Mouse (Mus musculus): ENCODE measurements around the gene Selenoh. TPM values are rescaled to one million over a fixed set of nuclear protein-coding genes. Genes with fewer than 3 reads are reported as not detected.

The Selenoh gene
- polyA plus RNA-seq, 1 experiment, result 130 TPM

- peaks cover 29% of the 10 kb centered on the region for H3K4me1 ChIP-seq
- H3K9me3 ChIP-seq, result no peaks in the 10 kb centered on the region
- TF ChIP-seq GATA1 (IDR thresholded peaks at IDR 0.05; ENCODE audit: borderline replicate concordance, low read length) (no peak), FLI1 (IDR thresholded peaks at IDR 0.05; ENCODE audit: low read length) (no peak)
- peaks cover 8% of the 10 kb centered on the region for H3K36me3 ChIP-seq (replicated peaks; ENCODE audit: low read length)
- no peaks in the 10 kb centered on the region for H3K27me3 ChIP-seq (replicated peaks)
- peak within 1 kb of the TSS; percentile 97 for H3K4me3 ChIP-seq (replicated peaks)
Observed at GRCm38 (mm10) chr2:84650464-84651195, 19.9 kb downstream of the Selenoh start, which contains the start of gene Ctnnd1. Gene Ctnnd1 (minus strand): TSS chr2:84650765.

GRCm38 (mm10) chr2:84649674-84650073 is 20.9 kb downstream of the Selenoh start:
- peak overlapping the region; percentile 97 for H3K4me3 ChIP-seq (replicated peaks)
- no peaks in the 10 kb centered on the region for H3K27me3 ChIP-seq (replicated peaks)
- TF ChIP-seq FLI1 (IDR thresholded peaks at IDR 0.05; ENCODE audit: low read length), result no peak
- no peak for TF ChIP-seq GATA1 (IDR thresholded peaks at IDR 0.05; ENCODE audit: borderline replicate concordance, low read length)
- H3K9me3 ChIP-seq, result no peaks in the 10 kb centered on the region
- peaks cover 31% of the 10 kb centered on the region for H3K4me1 ChIP-seq
- H3K36me3 ChIP-seq (replicated peaks; ENCODE audit: low read length), result peaks cover 9% of the 10 kb centered on the region

- H3K4me3 ChIP-seq (replicated peaks), result peak overlapping the region; percentile 68
- no peak for TF ChIP-seq FLI1 (IDR thresholded peaks at IDR 0.05; ENCODE audit: low read length)
- TF ChIP-seq GATA1 (IDR thresholded peaks at IDR 0.05; ENCODE audit: borderline replicate concordance, low read length), result no peak
- no peaks in the 10 kb centered on the region for H3K27me3 ChIP-seq (replicated peaks)
Observed at GRCm38 (mm10) chr2:84648369-84648768, 22.2 kb downstream of the Selenoh start.

GRCm38 (mm10) chr2:84647051-84647568 is 23.5 kb downstream of the Selenoh start:
- Histone ChIP-seq H3K9me3 (no peaks in the 10 kb centered on the region), H3K27me3 (replicated peaks) (no peaks in the 10 kb centered on the region), H3K4me1 (peaks cover 47% of the 10 kb centered on the region), H3K36me3 (replicated peaks; ENCODE audit: low read length) (peaks cover 11% of the 10 kb centered on the region), H3K4me3 (replicated peaks) (peak overlapping the region; percentile 14)
- TF ChIP-seq FLI1 (IDR thresholded peaks at IDR 0.05; ENCODE audit: low read length) (no peak), GATA1 (IDR thresholded peaks at IDR 0.05; ENCODE audit: borderline replicate concordance, low read length) (no peak)

More at GRCm38 (mm10) chr2:84648369-84648768, 22.2 kb downstream of the Selenoh start:
- Histone ChIP-seq H3K4me1 (peaks cover 38% of the 10 kb centered on the region), H3K9me3 (no peaks in the 10 kb centered on the region), H3K36me3 (replicated peaks; ENCODE audit: low read length) (peaks cover 9% of the 10 kb centered on the region)

- H3K27me3 ChIP-seq (replicated peaks), result no peaks in the 10 kb centered on the region
- no peak for TF ChIP-seq FLI1 (IDR thresholded peaks at IDR 0.05; ENCODE audit: low read length)
- no peak for TF ChIP-seq GATA1 (IDR thresholded peaks at IDR 0.05; ENCODE audit: borderline replicate concordance, low read length)
- H3K36me3 ChIP-seq (replicated peaks; ENCODE audit: low read length), result peaks cover 20% of the 10 kb centered on the region
- peaks cover 57% of the 10 kb centered on the region for H3K4me1 ChIP-seq
- no peak overlapping the region for H3K4me3 ChIP-seq (replicated peaks)
- no peaks in the 10 kb centered on the region for H3K9me3 ChIP-seq
Observed at GRCm38 (mm10) chr2:84646138-84646537, 24.4 kb downstream of the Selenoh start.

- TF ChIP-seq FLI1 (IDR thresholded peaks at IDR 0.05; ENCODE audit: low read length) (no peak), GATA1 (IDR thresholded peaks at IDR 0.05; ENCODE audit: borderline replicate concordance, low read length) (no peak)
- H3K4me1 ChIP-seq, result peaks cover 81% of the 10 kb centered on the region
- H3K27me3 ChIP-seq (replicated peaks), result no peaks in the 10 kb centered on the region
- no peak overlapping the region for H3K4me3 ChIP-seq (replicated peaks)
- H3K36me3 ChIP-seq (replicated peaks; ENCODE audit: low read length), result peaks cover 21% of the 10 kb centered on the region
- no peaks in the 10 kb centered on the region for H3K9me3 ChIP-seq
Observed at GRCm38 (mm10) chr2:84640833-84641232, 29.7 kb downstream of the Selenoh start.

- H3K4me3 ChIP-seq (replicated peaks), result no peak overlapping the region
- TF ChIP-seq FLI1 (IDR thresholded peaks at IDR 0.05; ENCODE audit: low read length), result no peak
- no peak for TF ChIP-seq GATA1 (IDR thresholded peaks at IDR 0.05; ENCODE audit: borderline replicate concordance, low read length)
- no peaks in the 10 kb centered on the region for H3K27me3 ChIP-seq (replicated peaks)
- H3K4me1 ChIP-seq, result peaks cover 95% of the 10 kb centered on the region
- no peaks in the 10 kb centered on the region for H3K9me3 ChIP-seq
- H3K36me3 ChIP-seq (replicated peaks; ENCODE audit: low read length), result peaks cover 18% of the 10 kb centered on the region
Observed at GRCm38 (mm10) chr2:84638428-84639220, 31.9 kb downstream of the Selenoh start.

GRCm38 (mm10) chr2:84637452-84638165 is 33.0 kb downstream of the Selenoh start:
- no peak overlapping the region for H3K4me3 ChIP-seq (replicated peaks)
- peaks cover 18% of the 10 kb centered on the region for H3K36me3 ChIP-seq (replicated peaks; ENCODE audit: low read length)
- no peaks in the 10 kb centered on the region for H3K27me3 ChIP-seq (replicated peaks)
- no peaks in the 10 kb centered on the region for H3K9me3 ChIP-seq
- no peak for TF ChIP-seq GATA1 (IDR thresholded peaks at IDR 0.05; ENCODE audit: borderline replicate concordance, low read length)
- TF ChIP-seq FLI1 (IDR thresholded peaks at IDR 0.05; ENCODE audit: low read length), result no peak
- peaks cover 96% of the 10 kb centered on the region for H3K4me1 ChIP-seq

- Histone ChIP-seq H3K27me3 (replicated peaks) (no peaks in the 10 kb centered on the region), H3K36me3 (replicated peaks; ENCODE audit: low read length) (peaks cover 20% of the 10 kb centered on the region), H3K4me1 (peaks cover 98% of the 10 kb centered on the region), H3K4me3 (replicated peaks) (peak overlapping the region; percentile 35), H3K9me3 (no peaks in the 10 kb centered on the region)
- TF ChIP-seq GATA1 (IDR thresholded peaks at IDR 0.05; ENCODE audit: borderline replicate concordance, low read length) (no peak), FLI1 (IDR thresholded peaks at IDR 0.05; ENCODE audit: low read length) (no peak)
Observed at GRCm38 (mm10) chr2:84636231-84636741, 34.3 kb downstream of the Selenoh start.
